Mouse (Mus musculus) bone marrow, adult 2 months (tissue): ENCODE results near the gene Rarb. TPM values are rescaled to one million over a fixed set of nuclear protein-coding genes. Genes with fewer than 3 reads are reported as not detected.

Experiments
- H3K27ac ChIP-seq: fragments of 200-500 bp; 2 replicates; pipeline ENCODE4 v1.5.1; 2012; ENCODE audit warnings: low read depth, mild to moderate bottlenecking, control low read depth, inconsistent platforms, low read length; ENCODE audit not compliant: control insufficient read depth, poor library complexity, insufficient read depth
- H3K4me1 ChIP-seq: fragments of 200-500 bp; 2 replicates; pipeline ENCODE4 v1.6.1; 2011; ENCODE audit warnings: low read length; ENCODE audit not compliant: control insufficient read depth, insufficient read depth
- H3K4me3 ChIP-seq: fragments of 200-500 bp; replicated peaks from 2 replicates; pipeline ENCODE3; 2011; ENCODE audit warnings: mild to moderate bottlenecking, low read depth, low read length, control low read depth; ENCODE audit not compliant: control insufficient read depth
- CTCF ChIP-seq: fragments of 200-500 bp; IDR thresholded peaks from 2 replicates; pipeline ENCODE4 v1.5.1; 2011; ENCODE audit warnings: low read length, control low read depth; ENCODE audit not compliant: control insufficient read depth, insufficient read depth
- POLR2A ChIP-seq: fragments of 200-500 bp; IDR thresholded peaks from 2 replicates; pipeline ENCODE4 v1.6.1; 2011; ENCODE audit warnings: low read depth, mild to moderate bottlenecking, control low read depth, low read length, borderline replicate concordance; ENCODE audit not compliant: control insufficient read depth
- WGBS: fragments of 180-500 bp; shearing (Covaris S2); methylation state at CpG from one replicate; pipeline ENCODE4 v1.1.7; 2018; 5-methylcytosine and 5-hydroxymethylcytosine counted together
- polyA plus RNA-seq: library from polyadenylated mRNA; stranded (reverse); fragments of >200 nt; gene quantifications from 2 replicates; pipeline ENCODE4 v1.2.4, GENCODE M21; 2011; ENCODE audit warnings: low replicate concordance; ENCODE audit not compliant: missing spikeins, insufficient read depth, insufficient read length

The Rarb gene
- polyA plus RNA-seq, 1 experiment = not detected

DNA sequence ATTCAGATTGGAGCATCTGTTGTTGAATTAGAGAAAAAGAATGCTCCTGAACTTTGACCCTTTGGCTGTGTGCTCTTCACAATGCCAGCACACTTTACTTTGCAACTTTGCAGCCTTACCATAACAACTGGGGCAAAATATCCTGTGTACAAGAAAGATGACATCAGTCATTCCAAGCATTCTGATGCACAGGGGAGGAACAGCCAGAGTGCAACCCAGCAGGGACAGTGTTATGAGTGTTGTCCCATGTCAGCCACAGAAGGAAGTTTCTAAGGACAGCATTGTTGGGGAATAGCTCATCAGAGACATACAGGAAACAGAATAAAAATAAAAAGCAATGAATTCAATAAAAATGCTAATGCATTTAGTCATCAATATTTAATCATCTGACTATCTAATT is 141.9 kb downstream of the Rarb start:
- H3K4me1 ChIP-seq = no peaks in the 10 kb centered on the region
- no peak overlapping the region for H3K27ac ChIP-seq
- TF ChIP-seq POLR2A (no peak), CTCF (no peak)
- H3K4me3 ChIP-seq = no peak overlapping the region

DNA sequence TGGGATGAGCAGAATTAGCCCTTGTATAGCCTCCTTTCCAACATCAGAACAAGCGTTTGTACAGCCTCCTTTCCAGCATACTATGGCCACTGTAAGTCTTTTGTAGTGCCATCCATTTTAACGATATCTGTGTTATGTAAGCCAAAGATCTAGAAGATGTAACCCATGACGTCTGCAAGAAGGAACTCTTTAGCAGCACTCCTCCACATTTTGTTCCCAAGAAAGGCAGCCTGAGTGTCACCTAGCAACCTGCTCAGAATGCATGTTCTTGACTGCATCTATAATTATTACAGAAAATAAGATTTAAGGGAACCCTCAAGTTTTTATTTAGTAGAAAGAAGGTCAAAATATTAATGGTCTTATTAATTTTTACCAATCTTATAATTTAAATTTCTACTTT is 148.4 kb downstream of the Rarb start:
- 72% methylated on average over 3 of the region's 3 CpGs for WGBS
- no peak overlapping the region for H3K4me3 ChIP-seq
- H3K27ac ChIP-seq = no peak overlapping the region
- TF ChIP-seq POLR2A (no peak), CTCF (no peak)
- no peaks in the 10 kb centered on the region for H3K4me1 ChIP-seq

DNA sequence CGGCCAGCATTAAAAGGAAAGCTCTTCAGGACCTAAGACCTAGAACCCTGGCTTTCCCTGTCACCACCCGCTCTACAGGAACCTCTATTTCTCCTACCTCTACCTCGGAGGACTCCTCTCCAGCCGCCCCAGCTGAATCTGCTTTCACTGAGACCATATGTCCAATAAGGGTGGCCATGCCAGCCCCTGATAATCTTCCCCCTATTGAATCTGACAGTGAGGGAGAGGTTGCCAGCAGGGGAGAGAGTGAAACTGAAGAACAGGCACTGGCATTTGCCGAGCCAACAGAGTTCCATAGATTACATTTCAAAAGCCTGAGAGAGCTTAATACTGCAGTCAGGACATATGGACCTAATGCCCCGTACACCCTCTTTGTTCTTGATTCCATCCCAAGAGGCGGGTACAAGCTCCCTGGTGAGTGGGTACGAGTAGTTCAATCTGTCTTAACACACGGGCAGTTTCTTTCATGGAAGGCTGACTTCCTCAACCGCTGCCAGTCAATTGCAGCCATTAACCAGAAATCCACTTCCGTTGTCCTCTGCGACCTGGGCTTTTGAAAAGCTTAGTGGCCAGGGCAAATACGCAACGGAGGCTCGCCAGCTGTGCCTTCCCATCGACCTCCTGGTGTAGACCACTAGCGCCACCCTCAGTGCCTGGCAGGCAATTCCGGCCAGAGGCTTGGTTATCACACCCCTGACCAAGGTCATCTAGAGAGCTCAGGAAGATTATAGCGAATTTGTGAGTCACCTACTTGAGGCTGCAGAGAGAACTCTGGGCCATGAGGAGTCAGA is 179.6 kb downstream of the Rarb start:
- no peak for TF ChIP-seq POLR2A
- TF ChIP-seq CTCF = no peak
- WGBS = 90% methylated on average over 19 of the region's 19 CpGs
- Histone ChIP-seq H3K4me3 (no peak overlapping the region), H3K4me1 (no peaks in the 10 kb centered on the region), H3K27ac (no peak overlapping the region)

DNA sequence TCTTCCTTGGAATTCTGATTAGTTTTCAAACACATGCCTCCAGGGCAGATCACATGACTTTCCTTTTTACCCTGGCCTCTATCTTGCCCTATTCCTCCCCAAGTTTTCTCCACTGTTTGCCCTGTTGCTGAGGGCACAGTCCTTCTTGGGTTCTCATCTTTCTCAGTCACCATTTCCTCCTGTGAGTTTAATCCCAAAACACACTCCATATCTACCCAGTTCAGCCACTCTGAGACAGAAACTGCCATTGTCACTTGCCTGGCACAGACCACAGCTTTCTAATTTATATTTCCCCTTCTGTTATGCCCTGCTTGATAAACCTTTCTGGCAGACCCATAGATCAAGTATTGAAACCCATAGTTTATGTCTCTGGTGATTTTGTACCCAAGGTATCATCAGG is 205.0 kb downstream of the Rarb start:
- no peak overlapping the region for H3K27ac ChIP-seq
- TF ChIP-seq CTCF (no peak), POLR2A (no peak)
- no peak overlapping the region for H3K4me3 ChIP-seq
- no peaks in the 10 kb centered on the region for H3K4me1 ChIP-seq

DNA sequence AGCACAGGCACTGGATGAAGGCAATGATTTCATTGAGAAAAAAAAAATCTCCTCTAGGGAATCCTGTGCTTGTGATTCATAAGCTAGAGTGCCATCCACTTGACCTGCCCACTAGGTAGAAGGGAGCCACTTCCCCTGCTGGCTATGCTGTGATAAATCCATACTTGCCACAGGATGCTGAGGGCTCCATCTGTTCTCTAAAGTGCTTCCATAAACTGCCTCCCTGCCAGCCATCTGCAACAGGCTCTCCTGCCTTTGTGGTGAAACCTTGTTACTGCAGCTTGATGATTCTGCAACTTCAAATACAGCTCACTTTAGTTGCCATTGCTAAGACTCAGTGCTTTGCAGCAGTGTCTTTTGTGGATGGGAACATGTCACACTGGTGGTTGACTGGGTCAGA is 213.5 kb downstream of the Rarb start:
- peaks cover 1% of the 10 kb centered on the region; the same call in 1 of the 2 replicates for H3K4me1 ChIP-seq
- TF ChIP-seq CTCF = no peak
- no peak for TF ChIP-seq POLR2A
- H3K27ac ChIP-seq = no peak overlapping the region
- H3K4me3 ChIP-seq = no peak overlapping the region

DNA sequence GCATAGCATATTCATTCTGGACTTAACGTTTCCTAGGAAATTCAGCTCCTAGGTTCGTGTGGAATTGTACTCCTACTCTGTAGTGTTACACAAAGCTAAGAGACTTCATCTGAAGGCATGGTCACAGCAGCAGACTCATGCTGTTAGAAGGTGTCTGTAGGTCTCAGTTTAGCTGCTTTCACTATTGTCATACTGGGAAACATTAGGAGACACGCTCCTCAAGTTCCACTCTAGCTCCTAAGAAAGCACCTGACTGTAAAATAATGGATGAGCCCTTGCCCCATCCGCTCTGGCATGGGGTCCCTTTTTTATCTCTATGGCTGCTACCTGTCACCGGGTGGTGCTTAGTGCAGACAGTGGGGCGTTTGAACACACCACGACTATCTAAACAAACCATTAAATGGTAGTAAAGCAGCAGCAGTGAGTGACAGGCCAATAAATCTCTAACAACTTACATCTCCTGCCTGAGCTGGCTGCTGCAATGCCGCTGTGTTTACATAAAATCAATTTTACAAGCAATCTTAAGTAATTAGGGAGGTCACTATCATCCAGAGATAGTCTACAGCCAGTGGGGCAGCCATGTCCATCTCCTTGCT is 214.4 kb downstream of the Rarb start:
- WGBS = 57% methylated on average over 8 of the region's 8 CpGs
- peaks cover 1% of the 10 kb centered on the region; the same call in 1 of the 2 replicates for H3K4me1 ChIP-seq
- no peak for TF ChIP-seq POLR2A
- TF ChIP-seq CTCF = no peak
- no peak overlapping the region for H3K4me3 ChIP-seq
- H3K27ac ChIP-seq = no peak overlapping the region

DNA sequence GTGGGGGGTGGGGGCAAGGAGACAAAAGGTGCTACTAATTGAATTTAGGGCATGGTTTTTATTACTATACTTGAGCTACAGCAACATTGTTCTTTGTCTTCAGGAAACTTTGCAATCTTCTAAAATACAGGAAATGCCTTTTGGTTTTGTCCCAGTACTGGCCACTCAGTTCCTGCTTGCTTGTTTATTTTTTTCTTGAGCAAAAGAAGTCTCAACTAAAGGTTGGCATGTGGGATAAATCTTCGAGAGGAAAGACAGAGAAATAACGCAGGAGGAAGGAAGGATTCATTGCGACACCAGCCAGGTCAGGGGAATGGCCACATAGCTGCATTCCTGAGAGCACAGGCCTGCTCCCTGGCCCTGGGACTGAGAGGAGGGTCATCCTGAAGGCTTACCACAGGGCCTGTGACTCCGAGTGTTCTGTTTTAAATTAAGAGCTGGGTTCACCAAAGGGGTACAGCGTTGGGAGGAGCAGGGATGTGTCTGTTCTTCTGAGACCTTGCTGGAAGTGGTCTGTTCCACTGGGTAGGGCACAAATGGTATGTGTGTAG is 215.8 kb downstream of the Rarb start:
- Histone ChIP-seq H3K4me3 (no peak overlapping the region), H3K4me1 (peaks cover 1% of the 10 kb centered on the region; the same call in 1 of the 2 replicates), H3K27ac (no peak overlapping the region)
- TF ChIP-seq POLR2A = no peak
- TF ChIP-seq CTCF = no peak
- 16% methylated on average over 5 of the region's 5 CpGs for WGBS

DNA sequence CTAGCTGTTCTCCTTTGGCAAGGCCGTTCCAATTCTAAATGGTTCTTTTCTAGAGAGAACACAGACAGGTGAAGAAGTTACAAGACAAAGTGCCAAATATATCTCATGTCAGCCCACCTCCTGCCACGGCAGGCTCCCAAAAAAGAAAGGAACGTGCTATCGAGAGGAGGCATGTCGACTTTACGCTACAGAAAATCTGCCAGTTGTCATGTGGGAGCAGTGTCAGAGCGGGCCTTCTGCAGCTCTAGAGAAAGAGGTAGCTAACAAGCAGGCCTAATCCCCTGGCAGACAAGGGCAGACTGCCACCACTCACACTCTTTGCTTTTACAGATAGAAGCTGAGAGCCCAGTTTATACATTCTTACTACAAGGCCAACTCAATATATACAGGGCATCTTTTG is 219.7 kb downstream of the Rarb start:
- Histone ChIP-seq H3K4me1 (peaks cover 1% of the 10 kb centered on the region; the same call in 1 of the 2 replicates), H3K4me3 (no peak overlapping the region), H3K27ac (no peak overlapping the region)
- TF ChIP-seq POLR2A (no peak), CTCF (no peak)
- WGBS = 81% methylated on average over 7 of the region's 7 CpGs
